Mouse (Mus musculus) hindbrain, embryonic 15.5 days (tissue): ENCODE measurements around the gene Gls. TPM values are rescaled to one million over a fixed set of nuclear protein-coding genes. Genes with fewer than 3 reads are reported as not detected.
A peak's percentile ranks its signal among the peaks of the same experiment; 100 is the strongest.

Experiments used
- ATAC-seq: fragments of 200-750 bp; cut with Nextera tagmentation; 2 replicates; pipeline ENCODE4 v1.8.0; 2017; ENCODE audit warnings: low read depth, moderate number of reproducible peaks, moderate TSS enrichment; ENCODE audit not compliant: low FRiP score
- H3K27ac ChIP-seq: fragments of 300-500 bp; sonication (generic); replicated peaks from 2 replicates; pipeline ENCODE4 v1.5.1; 2015; ENCODE audit warnings: mild to moderate bottlenecking, inconsistent platforms
- H3K27me3 ChIP-seq: fragments of 300-500 bp; sonication (generic); 2 replicates; pipeline ENCODE4 v1.6.1; 2015; ENCODE audit warnings: control low read depth, inconsistent platforms
- H3K36me3 ChIP-seq: fragments of 300-500 bp; sonication (generic); 2 replicates; pipeline ENCODE4 v1.6.1; 2015; ENCODE audit warnings: control low read depth, inconsistent platforms
- H3K4me1 ChIP-seq: fragments of 300-500 bp; sonication (generic); replicated peaks from 2 replicates; pipeline ENCODE4 v1.6.1; 2015; ENCODE audit warnings: control low read depth, inconsistent platforms
- H3K4me2 ChIP-seq: fragments of 300-500 bp; sonication (generic); 2 replicates; pipeline ENCODE4 v1.6.1; 2015; ENCODE audit warnings: moderate library complexity, mild to moderate bottlenecking, inconsistent platforms
- H3K4me3 ChIP-seq: fragments of 300-500 bp; sonication (generic); 2 replicates; pipeline ENCODE4 v1.5.1; 2015; ENCODE audit warnings: mild to moderate bottlenecking, inconsistent platforms
- H3K9ac ChIP-seq: fragments of 300-500 bp; sonication (generic); 2 replicates; pipeline ENCODE4 v1.6.1; 2015; ENCODE audit warnings: inconsistent platforms
- H3K9me3 ChIP-seq: fragments of 300-500 bp; sonication (generic); 2 replicates; pipeline ENCODE4 v1.6.1; 2016; ENCODE audit warnings: control low read depth, inconsistent platforms
- WGBS: fragments of 180-500 bp; shearing (Covaris S2); methylation state at CpG from one replicate; pipeline ENCODE4 v1.1.7; 2015; 5-methylcytosine and 5-hydroxymethylcytosine counted together
- polyA plus RNA-seq: library from polyadenylated mRNA; unstranded; fragments of >200 nt; fragmentation: Nextera tagmentation; extraction: Ambion mirVana; gene quantifications from 2 replicates; pipeline ENCODE4 v1.2.1, GENCODE M21; 2015

Gene Gls
- polyA plus RNA-seq, 1 experiment from 2014 or later = 34.1 TPM

- WGBS = 86% methylated on average over 5 of the region's 5 CpGs
- H3K4me1 ChIP-seq = 0 out of 2 replicates have a peak, but pooled peaks cover 4% of the 10 kb centered on the region
- H3K27me3 ChIP-seq = no peaks in the 10 kb centered on the region
- H3K36me3 ChIP-seq = no peaks in the 10 kb centered on the region
- H3K9ac ChIP-seq = no peak overlapping the region
- ATAC-seq = no peak
- H3K27ac ChIP-seq = no peak overlapping the region
- no peak overlapping the region for H3K4me3 ChIP-seq
- no peak overlapping the region for H3K4me2 ChIP-seq
- H3K9me3 ChIP-seq = no peaks in the 10 kb centered on the region
Observed at GRCm38 (mm10) chr1:52151166-52151565, 81.9 kb downstream of the Gls start.

- WGBS = 68% methylated on average over 11 of the region's 11 CpGs
- H3K4me1 ChIP-seq = 0 out of 2 replicates have a peak, but pooled peaks cover 4% of the 10 kb centered on the region
- no peak for ATAC-seq
Observed at GRCm38 (mm10) chr1:52150676-52151075, 82.4 kb downstream of the Gls start.

GRCm38 (mm10) chr1:52149934-52150346 lies 83.1 kb downstream of the Gls start:
- WGBS = 48% methylated on average over 9 of the region's 9 CpGs
- no peak overlapping the region for H3K4me3 ChIP-seq
- H3K27ac ChIP-seq = no peak overlapping the region
- no peak overlapping the region for H3K4me2 ChIP-seq
- H3K9me3 ChIP-seq = no peaks in the 10 kb centered on the region
- H3K36me3 ChIP-seq = no peaks in the 10 kb centered on the region
- peak; percentile 60 for ATAC-seq
- H3K9ac ChIP-seq = no peak overlapping the region
- H3K27me3 ChIP-seq = no peaks in the 10 kb centered on the region
- H3K4me1 ChIP-seq = 0 out of 2 replicates have a peak, but pooled peaks cover 4% of the 10 kb centered on the region

More at GRCm38 (mm10) chr1:52150676-52151075, 82.4 kb downstream of the Gls start:
- no peak overlapping the region for H3K4me3 ChIP-seq
- H3K36me3 ChIP-seq = no peaks in the 10 kb centered on the region
- H3K27ac ChIP-seq = no peak overlapping the region
- H3K9me3 ChIP-seq = no peaks in the 10 kb centered on the region
- no peak overlapping the region for H3K4me2 ChIP-seq
- no peak overlapping the region for H3K9ac ChIP-seq
- no peaks in the 10 kb centered on the region for H3K27me3 ChIP-seq

- no peak overlapping the region for H3K27ac ChIP-seq
- H3K9me3 ChIP-seq = no peaks in the 10 kb centered on the region
- H3K4me1 ChIP-seq = 0 out of 2 replicates have a peak, but pooled peaks cover 4% of the 10 kb centered on the region
- H3K9ac ChIP-seq = no peak overlapping the region
- no peak overlapping the region for H3K4me2 ChIP-seq
- H3K36me3 ChIP-seq = no peaks in the 10 kb centered on the region
- H3K27me3 ChIP-seq = no peaks in the 10 kb centered on the region
- ATAC-seq = no peak
- no peak overlapping the region for H3K4me3 ChIP-seq
- WGBS = 57% methylated on average over 7 of the region's 7 CpGs
Observed at GRCm38 (mm10) chr1:52148696-52149095, 84.3 kb downstream of the Gls start.

- H3K4me2 ChIP-seq = no peak overlapping the region
- H3K4me1 ChIP-seq = 0 out of 2 replicates have a peak, but pooled peaks cover 4% of the 10 kb centered on the region
- no peak overlapping the region for H3K27ac ChIP-seq
- no peak overlapping the region for H3K9ac ChIP-seq
- no peaks in the 10 kb centered on the region for H3K9me3 ChIP-seq
- no peak for ATAC-seq
- H3K4me3 ChIP-seq = no peak overlapping the region
- 69% methylated on average over 7 of the region's 7 CpGs for WGBS
- no peaks in the 10 kb centered on the region for H3K36me3 ChIP-seq
- no peaks in the 10 kb centered on the region for H3K27me3 ChIP-seq
Observed at GRCm38 (mm10) chr1:52148178-52148577, 84.9 kb downstream of the Gls start.

- Histone ChIP-seq H3K36me3 (no peaks in the 10 kb centered on the region), H3K9me3 (no peaks in the 10 kb centered on the region), H3K4me1 (0 out of 2 replicates have a peak, but pooled peaks cover 4% of the 10 kb centered on the region), H3K4me3 (no peak overlapping the region), H3K27ac (no peak overlapping the region), H3K27me3 (no peaks in the 10 kb centered on the region), H3K4me2 (no peak overlapping the region), H3K9ac (no peak overlapping the region)
- ATAC-seq = no peak
- WGBS = 84% methylated on average over 2 of the region's 2 CpGs
Observed at GRCm38 (mm10) chr1:52147431-52147830, 85.6 kb downstream of the Gls start.

GRCm38 (mm10) chr1:52146214-52146970 lies 86.6 kb downstream of the Gls start:
- Histone ChIP-seq H3K27me3 (no peaks in the 10 kb centered on the region), H3K9me3 (no peaks in the 10 kb centered on the region), H3K9ac (no peak overlapping the region), H3K4me3 (no peak overlapping the region), H3K4me2 (no peak overlapping the region), H3K4me1 (0 out of 2 replicates have a peak, but pooled peaks cover 4% of the 10 kb centered on the region), H3K36me3 (no peaks in the 10 kb centered on the region), H3K27ac (no peak overlapping the region)
- 55% methylated on average over 12 of the region's 12 CpGs for WGBS
- ATAC-seq = peak; percentile 77

GRCm38 (mm10) chr1:52144907-52145306 lies 88.1 kb downstream of the Gls start:
- H3K27ac ChIP-seq = no peak overlapping the region
- no peak overlapping the region for H3K4me2 ChIP-seq
- no peaks in the 10 kb centered on the region for H3K27me3 ChIP-seq
- H3K9ac ChIP-seq = no peak overlapping the region
- no peaks in the 10 kb centered on the region for H3K4me1 ChIP-seq
- H3K9me3 ChIP-seq = no peaks in the 10 kb centered on the region
- no peak overlapping the region for H3K4me3 ChIP-seq
- ATAC-seq = no peak
- H3K36me3 ChIP-seq = no peaks in the 10 kb centered on the region
- 85% methylated on average over 10 of the region's 10 CpGs for WGBS

- Histone ChIP-seq H3K27me3 (no peaks in the 10 kb centered on the region), H3K36me3 (no peaks in the 10 kb centered on the region), H3K4me3 (no peak overlapping the region), H3K9me3 (no peaks in the 10 kb centered on the region), H3K4me2 (no peak overlapping the region), H3K4me1 (no peaks in the 10 kb centered on the region), H3K27ac (no peak overlapping the region), H3K9ac (no peak overlapping the region)
- WGBS = 85% methylated on average over 7 of the region's 7 CpGs
- no peak for ATAC-seq
Observed at GRCm38 (mm10) chr1:52143596-52144156, 89.4 kb downstream of the Gls start.

GRCm38 (mm10) chr1:52143191-52143590 lies 89.8 kb downstream of the Gls start:
- no peak for ATAC-seq

GRCm38 (mm10) chr1:52142117-52142516 lies 90.9 kb downstream of the Gls start:
- no peaks in the 10 kb centered on the region for H3K9me3 ChIP-seq
- no peak overlapping the region for H3K9ac ChIP-seq
- no peak overlapping the region for H3K4me3 ChIP-seq
- 0 out of 2 replicates have a peak, but pooled peaks cover 2% of the 10 kb centered on the region for H3K36me3 ChIP-seq
- 79% methylated on average over 4 of the region's 4 CpGs for WGBS
- H3K27me3 ChIP-seq = no peaks in the 10 kb centered on the region
- no peaks in the 10 kb centered on the region for H3K4me1 ChIP-seq
- ATAC-seq = no peak
- H3K4me2 ChIP-seq = no peak overlapping the region
- H3K27ac ChIP-seq = no peak overlapping the region

More at GRCm38 (mm10) chr1:52143191-52143590, 89.8 kb downstream of the Gls start:
- Histone ChIP-seq H3K9me3 (no peaks in the 10 kb centered on the region), H3K4me2 (no peak overlapping the region), H3K4me1 (no peaks in the 10 kb centered on the region), H3K9ac (no peak overlapping the region), H3K36me3 (no peaks in the 10 kb centered on the region), H3K27me3 (no peaks in the 10 kb centered on the region), H3K4me3 (no peak overlapping the region), H3K27ac (no peak overlapping the region)
- 91% methylated on average over 4 of the region's 4 CpGs for WGBS

- Histone ChIP-seq H3K27ac (no peak overlapping the region), H3K27me3 (no peaks in the 10 kb centered on the region), H3K4me2 (no peak overlapping the region), H3K9me3 (no peaks in the 10 kb centered on the region), H3K4me1 (no peaks in the 10 kb centered on the region), H3K9ac (no peak overlapping the region), H3K36me3 (0 out of 2 replicates have a peak, but pooled peaks cover 2% of the 10 kb centered on the region), H3K4me3 (no peak overlapping the region)
- 84% methylated on average over 3 of the region's 3 CpGs for WGBS
- no peak for ATAC-seq
Observed at GRCm38 (mm10) chr1:52141482-52141881, 91.5 kb downstream of the Gls start.
